Mouse (Mus musculus): Measurements from ENCODE around the gene Sept1. TPM values are rescaled to one million over a fixed set of nuclear protein-coding genes. Genes with fewer than 3 reads are reported as not detected.

Gene Sept1
- polyA plus RNA-seq, 1 experiment: 280 TPM

GRCm38 (mm10) chr7:127214521-127214920 lies 18.4 kb downstream of the Sept1 start:
- Histone ChIP-seq H3K27ac (ENCODE audit: insufficient read depth, low read length) (0 out of 2 replicates have a peak overlapping the region, but pooled peaks have one; percentile 34), H3K4me3 (ENCODE audit: extremely low read depth, insufficient read depth, insufficient read length) (no peak overlapping the region), H3K27me3 (ENCODE audit: control insufficient read depth, insufficient read depth, low read length) (no peaks in the 10 kb centered on the region), H3K36me3 (ENCODE audit: control insufficient read depth, insufficient read depth, low read length) (peaks cover 17% of the 10 kb centered on the region), H3K4me1 (ENCODE audit: control insufficient read depth, insufficient read depth, insufficient read length) (peaks cover 37% of the 10 kb centered on the region; the same call in 1 of the 2 replicates)
- DNase-seq (ENCODE audit: low read depth in 1 of 2, low spot score in 2 of 2): no peak
- 87% methylated on average over 21 of the region's 21 CpGs for WGBS
- no peak for TF ChIP-seq CTCF (IDR thresholded peaks at IDR 0.05; ENCODE audit: extremely low read depth, insufficient read depth, insufficient read length, insufficient replicate concordance)
- TF ChIP-seq POLR2A (IDR thresholded peaks at IDR 0.05; ENCODE audit: low read depth, low read length): no peak

GRCm38 (mm10) chr7:127213930-127214329 lies 19.0 kb downstream of the Sept1 start:
- Histone ChIP-seq H3K4me1 (ENCODE audit: control insufficient read depth, insufficient read depth, insufficient read length) (peaks cover 33% of the 10 kb centered on the region; the same call in 1 of the 2 replicates), H3K27me3 (ENCODE audit: control insufficient read depth, insufficient read depth, low read length) (no peaks in the 10 kb centered on the region), H3K27ac (ENCODE audit: insufficient read depth, low read length) (no peak overlapping the region), H3K36me3 (ENCODE audit: control insufficient read depth, insufficient read depth, low read length) (peaks cover 17% of the 10 kb centered on the region), H3K4me3 (ENCODE audit: extremely low read depth, insufficient read depth, insufficient read length) (no peak overlapping the region)
- no peak for DNase-seq (ENCODE audit: low read depth in 1 of 2, low spot score in 2 of 2)
- TF ChIP-seq POLR2A (IDR thresholded peaks at IDR 0.05; ENCODE audit: low read depth, low read length) (no peak), CTCF (IDR thresholded peaks at IDR 0.05; ENCODE audit: extremely low read depth, insufficient read depth, insufficient read length, insufficient replicate concordance) (no peak)
- 76% methylated on average over 12 of the region's 12 CpGs for WGBS

- DNase-seq (ENCODE audit: low read depth in 1 of 2, low spot score in 2 of 2): no peak
- Histone ChIP-seq H3K27me3 (ENCODE audit: control insufficient read depth, insufficient read depth, low read length) (no peaks in the 10 kb centered on the region), H3K36me3 (ENCODE audit: control insufficient read depth, insufficient read depth, low read length) (peaks cover 17% of the 10 kb centered on the region), H3K4me3 (ENCODE audit: extremely low read depth, insufficient read depth, insufficient read length) (no peak overlapping the region), H3K4me1 (ENCODE audit: control insufficient read depth, insufficient read depth, insufficient read length) (peaks cover 29% of the 10 kb centered on the region; the same call in 1 of the 2 replicates), H3K27ac (ENCODE audit: insufficient read depth, low read length) (no peak overlapping the region; the same call in 1 of the 2 replicates)
- WGBS: 38% methylated on average over 7 of the region's 7 CpGs
- TF ChIP-seq POLR2A (IDR thresholded peaks at IDR 0.05; ENCODE audit: low read depth, low read length) (no peak), CTCF (IDR thresholded peaks at IDR 0.05; ENCODE audit: extremely low read depth, insufficient read depth, insufficient read length, insufficient replicate concordance) (peak; percentile 43; the same call in 1 of the 2 replicates)
These were observed 19.4 kb downstream of the Sept1 start for GRCm38 (mm10) chr7:127213485-127213884.

GRCm38 (mm10) chr7:127212432-127213250 lies 20.3 kb downstream of the Sept1 start:
- Histone ChIP-seq H3K4me1 (ENCODE audit: control insufficient read depth, insufficient read depth, insufficient read length) (peaks cover 28% of the 10 kb centered on the region; the same call in 1 of the 2 replicates), H3K36me3 (ENCODE audit: control insufficient read depth, insufficient read depth, low read length) (peaks cover 17% of the 10 kb centered on the region), H3K27ac (ENCODE audit: insufficient read depth, low read length) (no peak overlapping the region), H3K27me3 (ENCODE audit: control insufficient read depth, insufficient read depth, low read length) (no peaks in the 10 kb centered on the region), H3K4me3 (ENCODE audit: extremely low read depth, insufficient read depth, insufficient read length) (no peak overlapping the region)
- no peak for DNase-seq (ENCODE audit: low read depth in 1 of 2, low spot score in 2 of 2)
- WGBS: 89% methylated on average over 12 of the region's 12 CpGs
- TF ChIP-seq CTCF (IDR thresholded peaks at IDR 0.05; ENCODE audit: extremely low read depth, insufficient read depth, insufficient read length, insufficient replicate concordance) (no peak), POLR2A (IDR thresholded peaks at IDR 0.05; ENCODE audit: low read depth, low read length) (no peak)

- Histone ChIP-seq H3K27ac (ENCODE audit: insufficient read depth, low read length) (peak overlapping the region; percentile 20; the same call in 1 of the 2 replicates), H3K4me1 (ENCODE audit: control insufficient read depth, insufficient read depth, insufficient read length) (peaks cover 31% of the 10 kb centered on the region; the same call in 1 of the 2 replicates), H3K27me3 (ENCODE audit: control insufficient read depth, insufficient read depth, low read length) (no peaks in the 10 kb centered on the region), H3K36me3 (ENCODE audit: control insufficient read depth, insufficient read depth, low read length) (peaks cover 15% of the 10 kb centered on the region), H3K4me3 (ENCODE audit: extremely low read depth, insufficient read depth, insufficient read length) (no peak overlapping the region)
- TF ChIP-seq POLR2A (IDR thresholded peaks at IDR 0.05; ENCODE audit: low read depth, low read length) (no peak), CTCF (IDR thresholded peaks at IDR 0.05; ENCODE audit: extremely low read depth, insufficient read depth, insufficient read length, insufficient replicate concordance) (no peak)
- 19% methylated on average over 5 of the region's 5 CpGs for WGBS
- DNase-seq (ENCODE audit: low read depth in 1 of 2, low spot score in 2 of 2): no peak
These were observed 21.8 kb downstream of the Sept1 start for GRCm38 (mm10) chr7:127211014-127211745.

- peaks cover 28% of the 10 kb centered on the region; the same call in 1 of the 2 replicates for H3K4me1 ChIP-seq (ENCODE audit: control insufficient read depth, insufficient read depth, insufficient read length)
- no peak for TF ChIP-seq POLR2A (IDR thresholded peaks at IDR 0.05; ENCODE audit: low read depth, low read length)
- TF ChIP-seq CTCF (IDR thresholded peaks at IDR 0.05; ENCODE audit: extremely low read depth, insufficient read depth, insufficient read length, insufficient replicate concordance): no peak
- H3K27me3 ChIP-seq (ENCODE audit: control insufficient read depth, insufficient read depth, low read length): no peaks in the 10 kb centered on the region
- peaks cover 15% of the 10 kb centered on the region for H3K36me3 ChIP-seq (ENCODE audit: control insufficient read depth, insufficient read depth, low read length)
- H3K4me3 ChIP-seq (ENCODE audit: extremely low read depth, insufficient read depth, insufficient read length): no peak overlapping the region
- WGBS: 34% methylated on average over 4 of the region's 4 CpGs
- no peak for DNase-seq (ENCODE audit: low read depth in 1 of 2, low spot score in 2 of 2)
- peak overlapping the region; percentile 65 for H3K27ac ChIP-seq (ENCODE audit: insufficient read depth, low read length)
These were observed 22.7 kb downstream of the Sept1 start for GRCm38 (mm10) chr7:127210266-127210665.

Data from spleen, adult 2 months (tissue).